Mouse (Mus musculus): ENCODE data around the gene Atp8b4. TPM values are rescaled to one million over a fixed set of nuclear protein-coding genes. Genes with fewer than 3 reads are reported as not detected.

The Atp8b4 gene
- 10 to 100 TPM; 74.4 TPM for total RNA-seq (2023)

GRCm38 (mm10) chr2:126500521-126500920 lies at the start of gene Atp8b4:
Atp8b4 (minus strand) TSS chr2:126500674.

Other genes starting within 250 kb of the Atp8b4 start
- gene Slc27a2, start 51.7 kb upstream of the Atp8b4 start, total RNA-seq (2023): not detected
- 1 to 10 TPM; 1.2 to 1.7 TPM for gene Hdc, start 118.6 kb upstream of the Atp8b4 start, total RNA-seq (2023)
- 10 to 100 TPM; 37.1 to 40.1 TPM for gene Gabpb1, start 175.7 kb upstream of the Atp8b4 start, total RNA-seq (2023)
- gene Usp8, start 206.7 kb upstream of the Atp8b4 start, total RNA-seq (2023): 10 to 100 TPM; 42.3 to 43.4 TPM

Data from T-cell, adult 66 days (primary cell).